Mouse (Mus musculus): ENCODE data around the gene Cngb1. TPM values are rescaled to one million over a fixed set of nuclear protein-coding genes. Genes with fewer than 3 reads are reported as not detected.

Cngb1 gene
- total and polyA plus RNA-seq, 3 experiments, result 0.03 TPM; not detected in 2

- no peaks in the 10 kb centered on the region for H3K9me3 ChIP-seq (replicated peaks; ENCODE audit: insufficient read depth, low read length)
- H3K9ac ChIP-seq (ENCODE audit: control insufficient read depth, low read depth, low read length, poor library complexity, severe bottlenecking), result no peak overlapping the region
- no peaks in the 10 kb centered on the region for H3K4me1 ChIP-seq (ENCODE audit: control insufficient read depth in 1 of 2, insufficient read depth in 2 of 2, low read length in 2 of 2)
- no peaks in the 10 kb centered on the region for H3K27me3 ChIP-seq (ENCODE audit: control insufficient read depth in 1 of 2, insufficient read depth in 2 of 2, low read length in 2 of 2)
- no peak overlapping the region for H3K27ac ChIP-seq (ENCODE audit: control insufficient read depth, low read depth, low read length)
- no peaks in the 10 kb centered on the region for H3K79me2 ChIP-seq (ENCODE audit: control insufficient read depth, insufficient read depth, low read length, poor library complexity)
- no peak for DNase-seq (ENCODE audit: low read depth, low spot score)
- no peak for TF ChIP-seq CHD2 (IDR thresholded peaks at IDR 0.05; ENCODE audit: low read length)
- 0 out of 6 replicates have a peak, but pooled peaks of 1 of the 3 experiments have one; percentile 6 for TF ChIP-seq CTCF (IDR thresholded peaks at IDR 0.05 in 2 of 3, conservative IDR thresholded peaks at IDR 0.05 in 1 of 3; ENCODE audit: control insufficient read depth in 1 of 3, insufficient read depth in 1 of 3, low read depth in 2 of 3, low read length in 3 of 3, poor library complexity in 1 of 3, severe bottlenecking in 1 of 3)
- H3K36me3 ChIP-seq (ENCODE audit: control insufficient read depth in 1 of 2, insufficient read depth in 2 of 2, low read length in 2 of 2), result no peaks in the 10 kb centered on the region; a peak in 1 of 4 replicates
- H3K4me3 ChIP-seq (ENCODE audit: control insufficient read depth in 1 of 2, insufficient read depth in 1 of 2, low read depth in 2 of 2, low read length in 2 of 2), result no peak overlapping the region
These were observed 54.3 kb downstream of the Cngb1 start for GRCm38 (mm10) chr8:95252056-95252455.

GRCm38 (mm10) chr8:95249847-95250246 lies 56.5 kb downstream of the Cngb1 start:
- Histone ChIP-seq H3K4me1 (ENCODE audit: control insufficient read depth in 1 of 2, insufficient read depth in 2 of 2, low read length in 2 of 2) (peaks cover 0 to 7% of the 10 kb centered on the region in 2 experiments; a peak in 3 of 4 replicates), H3K27me3 (ENCODE audit: control insufficient read depth in 1 of 2, insufficient read depth in 2 of 2, low read length in 2 of 2) (no peaks in the 10 kb centered on the region), H3K36me3 (ENCODE audit: control insufficient read depth in 1 of 2, insufficient read depth in 2 of 2, low read length in 2 of 2) (peaks cover 0 to 4% of the 10 kb centered on the region in 2 experiments; a peak in 2 of 4 replicates), H3K4me3 (ENCODE audit: control insufficient read depth in 1 of 2, insufficient read depth in 1 of 2, low read depth in 2 of 2, low read length in 2 of 2) (no peak overlapping the region), H3K9me3 (replicated peaks; ENCODE audit: insufficient read depth, low read length) (no peaks in the 10 kb centered on the region), H3K79me2 (ENCODE audit: control insufficient read depth, insufficient read depth, low read length, poor library complexity) (no peaks in the 10 kb centered on the region), H3K27ac (ENCODE audit: control insufficient read depth, low read depth, low read length) (no peak overlapping the region), H3K9ac (ENCODE audit: control insufficient read depth, low read depth, low read length, poor library complexity, severe bottlenecking) (no peak overlapping the region)
- TF ChIP-seq SMC3 (IDR thresholded peaks at IDR 0.05; ENCODE audit: low read depth, low read length) (peak; percentile 32), TBP (IDR thresholded peaks at IDR 0.05; ENCODE audit: low read depth, low read length) (no peak), JUND (IDR thresholded peaks at IDR 0.05; ENCODE audit: low read depth, low read length) (no peak), UBTF (IDR thresholded peaks at IDR 0.05; ENCODE audit: borderline replicate concordance, insufficient read depth, low read depth, low read length) (no peak), CHD2 (IDR thresholded peaks at IDR 0.05; ENCODE audit: low read length) (no peak), CTCF (IDR thresholded peaks at IDR 0.05 in 2 of 3, conservative IDR thresholded peaks at IDR 0.05 in 1 of 3; ENCODE audit: control insufficient read depth in 1 of 3, insufficient read depth in 1 of 3, low read depth in 2 of 3, low read length in 3 of 3, poor library complexity in 1 of 3, severe bottlenecking in 1 of 3) (peak; percentile 21 to 45 (median 40); a peak in 5 of 6 replicates), KAT2A (conservative IDR thresholded peaks at IDR 0.05; ENCODE audit: low read depth, low read length) (no peak), MAX (IDR thresholded peaks at IDR 0.05; ENCODE audit: low read length) (no peak), MAZ (IDR thresholded peaks at IDR 0.05; ENCODE audit: low read depth, low read length) (no peak), MYC (IDR thresholded peaks at IDR 0.05; ENCODE audit: low read depth, low read length) (no peak), TAL1 (IDR thresholded peaks at IDR 0.05; ENCODE audit: low read length) (no peak), GABPA (IDR thresholded peaks at IDR 0.05; ENCODE audit: low read depth, low read length) (no peak), E2F4 (IDR thresholded peaks at IDR 0.05; ENCODE audit: borderline replicate concordance, low read depth, low read length) (no peak), SIN3A (IDR thresholded peaks at IDR 0.05; ENCODE audit: low read length) (no peak), POLR2A (IDR thresholded peaks at IDR 0.05; ENCODE audit: control insufficient read depth in 1 of 2, insufficient read depth in 1 of 2, low read depth in 1 of 2, low read length in 2 of 2, poor library complexity in 1 of 2) (no peak), RAD21 (IDR thresholded peaks at IDR 0.05; ENCODE audit: low read depth, low read length) (peak; percentile 29)
- DNase-seq (ENCODE audit: low read depth, low spot score), result no peak
